Comparison of ENCODE assay signal across 26 mouse cellular contexts in the genomic region with DNA sequence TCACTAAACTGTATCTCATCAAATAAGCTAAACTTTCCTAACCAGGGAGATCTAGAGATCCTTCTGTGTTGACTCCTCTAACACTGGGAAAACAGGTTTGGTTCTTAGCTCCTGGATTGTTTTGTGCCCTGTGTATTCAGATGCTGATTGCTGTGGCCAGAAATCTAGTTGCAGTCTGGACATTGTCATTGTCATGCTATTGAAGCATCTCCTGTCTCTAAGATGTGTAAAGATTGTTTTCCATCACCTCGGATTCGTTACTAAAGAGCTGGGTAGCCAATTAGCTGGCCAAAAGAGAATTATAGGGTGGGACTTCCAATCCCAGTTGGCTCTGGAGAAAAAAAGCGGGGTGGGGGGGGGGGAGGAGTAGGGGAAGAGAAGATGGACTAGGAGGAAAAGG. TPM values are rescaled to one million over a fixed set of nuclear protein-coding genes. Genes with fewer than 3 reads are reported as not detected.
"Had no signal": no experiment of that assay in that cellular context is flagged by ENCODE, and none has a peak within 500 bp of the region (broad histone marks: within the 10 kb centered on the region; RNA-seq: fewer than 3 reads in every experiment).

No protein-coding gene starts in this region.

- DNase-seq: gastrocnemius, postnatal 14 days; gastrocnemius, postnatal 36 days; heart, adult 2 months; heart, postnatal 14 days; heart, postnatal 36 days; kidney, adult 18-20 months; kidney, adult 8-10 months; kidney, postnatal 10 days; kidney, postnatal 25 days; kidney, postnatal 4 days; liver; liver, embryonic 13.5 days had no signal

- H3K27ac ChIP-seq: heart, adult 2 months; heart, embryonic 13.5 days; heart, embryonic 15.5 days; hindbrain, embryonic 12.5 days; hindbrain, embryonic 14.5 days; intestine, embryonic 15.5 days; layer of hippocampus, adult 2 months; left cerebral cortex, adult 2 months; limb, embryonic 10.5 days; limb, embryonic 12.5 days; liver, embryonic 13.5 days had no signal

- H3K9ac ChIP-seq: heart, embryonic 13.5 days; heart, embryonic 15.5 days; hindbrain, embryonic 12.5 days; hindbrain, embryonic 14.5 days; intestine, embryonic 15.5 days; limb, embryonic 12.5 days; liver, embryonic 13.5 days had no signal

- H3K4me3 ChIP-seq: heart, adult 2 months; heart, embryonic 13.5 days; heart, embryonic 15.5 days; hindbrain, embryonic 12.5 days; intestine, embryonic 15.5 days; layer of hippocampus, adult 2 months; left cerebral cortex, adult 2 months; limb, embryonic 10.5 days; limb, embryonic 12.5 days; liver, embryonic 13.5 days had no signal

- H3K4me2 ChIP-seq: heart, embryonic 11.5 days; heart, embryonic 13.5 days; heart, embryonic 15.5 days; hindbrain, embryonic 12.5 days; hindbrain, embryonic 14.5 days; intestine, embryonic 15.5 days; limb, embryonic 12.5 days; liver, embryonic 11.5 days; liver, embryonic 13.5 days had no signal

- H3K27me3 ChIP-seq: heart, embryonic 13.5 days; heart, embryonic 15.5 days; hindbrain, embryonic 12.5 days; intestine, embryonic 15.5 days had no signal

- H3K36me3 ChIP-seq: heart, embryonic 13.5 days; heart, embryonic 15.5 days; hindbrain, embryonic 12.5 days; intestine, embryonic 15.5 days; limb, embryonic 10.5 days; limb, embryonic 12.5 days; liver, embryonic 13.5 days had no signal

- ATAC-seq: hindbrain, embryonic 16.5 days; inflammation-experienced regulatory T-cells, adult 6 months; intestine, embryonic 15.5 days; intestine, postnatal 0 days had no signal

- H3K4me1 ChIP-seq: intestine, embryonic 15.5 days had no signal

- H3K9me3 ChIP-seq: heart, embryonic 13.5 days; heart, embryonic 15.5 days; hindbrain, embryonic 12.5 days; intestine, embryonic 15.5 days; limb, embryonic 10.5 days; limb, embryonic 12.5 days; liver, embryonic 13.5 days had no signal

RNA-seq across cellular contexts. Expression of a gene that starts 2.4 kb away (rescaled TPM):
- polyA plus RNA-seq: inflammation-experienced regulatory T-cells, adult 6 months had no signal
